ENCODE assay signal across 9 mouse cellular contexts in genomic region chr16:32076406-32076805, GRCm38 (mm10). TPM values are rescaled to one million over a fixed set of nuclear protein-coding genes. Genes with fewer than 3 reads are reported as not detected.
DNase-seq lines count a peak whose midpoint lies in the region; ATAC-seq and TF ChIP-seq lines count a peak whose summit lies in the region.
"Had no signal": no experiment of that assay in that cellular context is flagged by ENCODE, and none has a peak within 500 bp of the region (broad histone marks: within the 10 kb centered on the region; RNA-seq: fewer than 3 reads in every experiment).

No protein-coding gene starts in this region.

- H3K9me3 ChIP-seq in embryonic facial prominence, embryonic 13.5 days: no peaks in the 10 kb centered on the region
- H3K9me3 ChIP-seq in embryonic facial prominence, embryonic 10.5 days: no peaks in the 10 kb centered on the region
- H3K9me3 ChIP-seq in heart, embryonic 16.5 days (replicated peaks; ENCODE audit: control insufficient read depth, low read length): no peaks in the 10 kb centered on the region

- ATAC-seq in embryonic facial prominence, embryonic 13.5 days (ENCODE audit: insufficient number of reproducible peaks, insufficient read depth, low FRiP score, low TSS enrichment, low read depth): no peak
- no peak for ATAC-seq in heart, embryonic 16.5 days (replicated peaks; ENCODE audit: extremely low read depth, insufficient read depth, low FRiP score)

- no peak for TF ChIP-seq POLR2A in liver, adult 2 months (IDR thresholded peaks at IDR 0.05; ENCODE audit: extremely low read depth, insufficient read depth, low read length)

- H3K27me3 ChIP-seq in embryonic facial prominence, embryonic 13.5 days: no peaks in the 10 kb centered on the region
- no peaks in the 10 kb centered on the region for H3K27me3 ChIP-seq in embryonic facial prominence, embryonic 10.5 days (replicated peaks; ENCODE audit: low read depth, poor library complexity, severe bottlenecking)
- no peaks in the 10 kb centered on the region for H3K27me3 ChIP-seq in heart, embryonic 16.5 days (ENCODE audit: control insufficient read depth, insufficient read depth, low read length)
- no peaks in the 10 kb centered on the region for H3K27me3 ChIP-seq in liver, adult 2 months (ENCODE audit: control insufficient read depth, insufficient read depth, low read length)

- H3K9ac ChIP-seq in embryonic facial prominence, embryonic 13.5 days: no peak overlapping the region
- H3K9ac ChIP-seq in heart, embryonic 16.5 days (ENCODE audit: low read length): no peak overlapping the region
- H3K9ac ChIP-seq in liver, adult 2 months (ENCODE audit: low read depth, low read length): no peak overlapping the region

- no peak for DNase-seq in embryonic facial prominence, embryonic 10.5 days (ENCODE audit: low spot score)
- no peak for DNase-seq in heart, adult 9 months (ENCODE audit: low spot score in 2 of 2)
- peak; percentile 36 for DNase-seq in liver, adult 2 months (ENCODE audit: extremely low read depth, low read depth, low spot score)
- DNase-seq in liver (no peak), adipocyte (ENCODE audit: low spot score) (peak; percentile 62)
- DNase-seq in c-Kit-positive CD71-positive TER-119-positive erythroid progenitor cells, embryonic 14.5 days (ENCODE audit: low spot score): no peak
- DNase-seq: gastrocnemius, postnatal 36 days had no signal

- H3K27ac ChIP-seq in embryonic facial prominence, embryonic 13.5 days: no peak overlapping the region
- no peak overlapping the region for H3K27ac ChIP-seq in embryonic facial prominence, embryonic 10.5 days (replicated peaks)
- H3K27ac ChIP-seq in heart, embryonic 16.5 days (ENCODE audit: low read length): no peak overlapping the region
- H3K27ac ChIP-seq in liver, adult 2 months (replicated peaks; ENCODE audit: insufficient read depth, low read depth, low read length): no peak overlapping the region

- peak overlapping the region; percentile 73 for H3K4me2 ChIP-seq in embryonic facial prominence, embryonic 13.5 days
- H3K4me2 ChIP-seq in heart, embryonic 16.5 days (ENCODE audit: low read depth, low read length): peak overlapping the region; percentile 32

- TF ChIP-seq CTCF in liver, adult 2 months (IDR thresholded peaks at IDR 0.05; ENCODE audit: low read depth, low read length): no peak

- H3K36me3 ChIP-seq in embryonic facial prominence, embryonic 13.5 days: no peaks in the 10 kb centered on the region
- H3K36me3 ChIP-seq in embryonic facial prominence, embryonic 10.5 days (replicated peaks): peaks cover 27% of the 10 kb centered on the region
- H3K36me3 ChIP-seq in heart, embryonic 16.5 days (ENCODE audit: control insufficient read depth, insufficient read depth): no peaks in the 10 kb centered on the region
- H3K36me3 ChIP-seq in liver, adult 2 months (ENCODE audit: control insufficient read depth, insufficient read depth, low read length): no peaks in the 10 kb centered on the region

- 53% methylated on average over 3 of the region's 3 CpGs for WGBS in embryonic facial prominence, embryonic 13.5 days
- 96% methylated on average over 3 of the region's 3 CpGs for WGBS in embryonic facial prominence, embryonic 10.5 days
- WGBS in heart, embryonic 16.5 days: 30% methylated on average over 3 of the region's 3 CpGs
- 30% methylated on average over 3 of the region's 3 CpGs for WGBS in liver, adult 2 months

- H3K79me2 ChIP-seq in liver, adult 2 months (ENCODE audit: control insufficient read depth, insufficient read depth, low read length): peaks cover 33% of the 10 kb centered on the region

- peaks cover 16% of the 10 kb centered on the region for H3K4me1 ChIP-seq in embryonic facial prominence, embryonic 13.5 days
- H3K4me1 ChIP-seq in embryonic facial prominence, embryonic 10.5 days: peaks cover 23% of the 10 kb centered on the region
- peaks cover 23% of the 10 kb centered on the region for H3K4me1 ChIP-seq in heart, embryonic 16.5 days (ENCODE audit: control insufficient read depth, insufficient read depth, low read length)
- peaks cover 14% of the 10 kb centered on the region; the same call in 1 of the 2 replicates for H3K4me1 ChIP-seq in liver, adult 2 months (ENCODE audit: control insufficient read depth, insufficient read depth, low read length)

- no peak overlapping the region for H3K4me3 ChIP-seq in embryonic facial prominence, embryonic 13.5 days
- H3K4me3 ChIP-seq in embryonic facial prominence, embryonic 10.5 days: no peak overlapping the region
- H3K4me3 ChIP-seq in heart, embryonic 16.5 days (ENCODE audit: low read length): peak overlapping the region; percentile 16; the same call in 1 of the 2 replicates
- no peak overlapping the region for H3K4me3 ChIP-seq in liver, adult 2 months (ENCODE audit: insufficient read depth, low read depth, low read length)

RNA-seq across cellular contexts. Expression of gene Pak2, which starts 2.7 kb away (rescaled TPM):
- polyA plus RNA-seq in embryonic facial prominence, embryonic 13.5 days (2015; fragmentation: Nextera tagmentation; extraction: Ambion mirVana): 32.3 and 33.6 TPM in 2 replicates
- polyA plus RNA-seq in embryonic facial prominence, embryonic 10.5 days (2016; fragmentation: Nextera tagmentation; extraction: Ambion mirVana): 39.4 and 42.4 TPM in 2 replicates
- polyA plus RNA-seq in heart, embryonic 16.5 days (2015; fragmentation: Nextera tagmentation; extraction: Ambion mirVana): 23.9 and 26.5 TPM in 2 replicates
- total RNA-seq in liver, adult 2 months (2014; rRNA removed): 11.0 and 11.8 TPM in 2 replicates
- 5.8 and 6.3 TPM in 2 replicates for polyA plus RNA-seq in liver, adult 2 months (2012; rRNA removed)

RNA-seq across cellular contexts. Expression of gene Pigx, which starts 23.1 kb away (rescaled TPM):
- polyA plus RNA-seq in embryonic facial prominence, embryonic 13.5 days (2015; fragmentation: Nextera tagmentation; extraction: Ambion mirVana): 127 and 132 TPM in 2 replicates
- 151 and 152 TPM in 2 replicates for polyA plus RNA-seq in embryonic facial prominence, embryonic 10.5 days (2016; fragmentation: Nextera tagmentation; extraction: Ambion mirVana)
- 63.6 and 73.0 TPM in 2 replicates for polyA plus RNA-seq in heart, embryonic 16.5 days (2015; fragmentation: Nextera tagmentation; extraction: Ambion mirVana)
- 37.7 and 40.5 TPM in 2 replicates for total RNA-seq in liver, adult 2 months (2014; rRNA removed)
- 17.5 and 19.0 TPM in 2 replicates for polyA plus RNA-seq in liver, adult 2 months (2012; rRNA removed)

RNA-seq across cellular contexts. Expression of gene Cep19, which starts 23.2 kb away (rescaled TPM):
- 25.9 and 32.5 TPM in 2 replicates for polyA plus RNA-seq in embryonic facial prominence, embryonic 13.5 days (2015; fragmentation: Nextera tagmentation; extraction: Ambion mirVana)
- 36.5 and 36.7 TPM in 2 replicates for polyA plus RNA-seq in embryonic facial prominence, embryonic 10.5 days (2016; fragmentation: Nextera tagmentation; extraction: Ambion mirVana)
- polyA plus RNA-seq in heart, embryonic 16.5 days (2015; fragmentation: Nextera tagmentation; extraction: Ambion mirVana): 21.7 and 26.3 TPM in 2 replicates
- total RNA-seq in liver, adult 2 months (2014; rRNA removed): 6.0 and 6.5 TPM in 2 replicates
- 7.6 and 10.1 TPM in 2 replicates for polyA plus RNA-seq in liver, adult 2 months (2012; rRNA removed)

Comparison
In these comparisons a context has a peak if more than half of its experiments do, and no peak if none do; other contexts are left out.
1. DNase-seq: peak in liver, adult 2 months (single experiment) and adipocyte (single experiment); none in embryonic facial prominence, embryonic 10.5 days (single experiment), heart, adult 9 months (0 of 2), liver (single experiment) and c-Kit-positive CD71-positive TER-119-positive erythroid progenitor cells, embryonic 14.5 days (single experiment).